7 mouse cellular contexts compared by ENCODE assay signal in genomic region chr2:132575759-132576439, GRCm38 (mm10). TPM values are rescaled to one million over a fixed set of nuclear protein-coding genes. Genes with fewer than 3 reads are reported as not detected.
DNase-seq lines count a peak whose midpoint lies in the region; ATAC-seq and TF ChIP-seq lines count a peak whose summit lies in the region.

No protein-coding gene starts in this region.

- H3K27ac ChIP-seq in forebrain, embryonic 15.5 days (replicated peaks) = no peak overlapping the region
- H3K27ac ChIP-seq in hindbrain, embryonic 15.5 days (replicated peaks) = 0 out of 2 replicates have a peak overlapping the region, but pooled peaks have one; percentile 30
- peak overlapping the region; percentile 48; the same call in 1 of the 2 replicates for H3K27ac ChIP-seq in liver, embryonic 11.5 days (ENCODE audit: low read depth, low read length)

- H3K36me3 ChIP-seq in C2C12 (ENCODE audit: control insufficient read depth, insufficient read depth) (peaks cover 8% of the 10 kb centered on the region), myocyte (ENCODE audit: control insufficient read depth, insufficient read depth) (peaks cover 9% of the 10 kb centered on the region)
- H3K36me3 ChIP-seq in forebrain, embryonic 15.5 days = peaks cover 9% of the 10 kb centered on the region; the same call in 1 of the 2 replicates
- no peaks in the 10 kb centered on the region for H3K36me3 ChIP-seq in hindbrain, embryonic 15.5 days
- no peaks in the 10 kb centered on the region for H3K36me3 ChIP-seq in liver, embryonic 11.5 days (ENCODE audit: control insufficient read depth, insufficient read depth, low read length)

- TF ChIP-seq CTCF in C2C12 (IDR thresholded peaks at IDR 0.05; ENCODE audit: control insufficient read depth, insufficient read depth, insufficient read length) = no peak

- H3K4me3 ChIP-seq in C2C12 (ENCODE audit: insufficient read depth, poor library complexity, severe bottlenecking) = no peak overlapping the region
- 0 out of 2 replicates have a peak overlapping the region, but pooled peaks have one; percentile 77 for H3K4me3 ChIP-seq in forebrain, embryonic 15.5 days
- H3K4me3 ChIP-seq in hindbrain, embryonic 15.5 days = peak overlapping the region; percentile 92
- H3K4me3 ChIP-seq in liver, embryonic 11.5 days (ENCODE audit: low read depth, low read length) = peak overlapping the region; percentile 66
- H3K4me3 ChIP-seq in myocyte = no peak overlapping the region

- TF ChIP-seq POLR2A in myocyte (IDR thresholded peaks at IDR 0.05; ENCODE audit: insufficient read length, low read depth) = no peak

- no peak for ATAC-seq in forebrain, embryonic 15.5 days (replicated peaks)
- no peak for ATAC-seq in hindbrain, embryonic 15.5 days (ENCODE audit: low FRiP score, low read depth)
- no peak for ATAC-seq in liver, embryonic 11.5 days (replicated peaks; ENCODE audit: low FRiP score)

- no peaks in the 10 kb centered on the region for H3K9me3 ChIP-seq in forebrain, embryonic 15.5 days
- H3K9me3 ChIP-seq in hindbrain, embryonic 15.5 days = no peaks in the 10 kb centered on the region
- no peaks in the 10 kb centered on the region for H3K9me3 ChIP-seq in liver, embryonic 11.5 days (ENCODE audit: control insufficient read depth, low read length)

- DNase-seq in adrenal gland, postnatal 25 days = peak; percentile 51
- no peak for DNase-seq in liver, embryonic 11.5 days (ENCODE audit: low spot score)
- DNase-seq in urinary bladder, postnatal 25 days (ENCODE audit: low spot score) = no peak

- H3K79me3 ChIP-seq in C2C12 (ENCODE audit: low read depth) = peaks cover 31% of the 10 kb centered on the region

- peak overlapping the region; percentile 50 for H3K4me2 ChIP-seq in forebrain, embryonic 15.5 days (replicated peaks)
- H3K4me2 ChIP-seq in hindbrain, embryonic 15.5 days = peak overlapping the region; percentile 68
- peak overlapping the region; percentile 90 for H3K4me2 ChIP-seq in liver, embryonic 11.5 days
- H3K4me2 ChIP-seq in myocyte (ENCODE audit: low read depth) = peak overlapping the region; percentile 72

- H3K79me2 ChIP-seq in C2C12 (ENCODE audit: control insufficient read depth, insufficient read depth) = peaks cover 51% of the 10 kb centered on the region
- H3K79me2 ChIP-seq in myocyte (ENCODE audit: control insufficient read depth, insufficient read depth) = peaks cover 50% of the 10 kb centered on the region

- no peak overlapping the region; the same call in 1 of the 2 replicates for H3K9ac ChIP-seq in forebrain, embryonic 15.5 days (replicated peaks)
- 0 out of 2 replicates have a peak overlapping the region, but pooled peaks have one; percentile 13 for H3K9ac ChIP-seq in hindbrain, embryonic 15.5 days
- peak overlapping the region; percentile 52; the same call in 1 of the 2 replicates for H3K9ac ChIP-seq in liver, embryonic 11.5 days (ENCODE audit: low read depth, low read length)

- WGBS in forebrain, embryonic 15.5 days = 69% methylated on average over 11 of the region's 11 CpGs
- WGBS in hindbrain, embryonic 15.5 days = 77% methylated on average over 11 of the region's 11 CpGs
- 72% methylated on average over 11 of the region's 11 CpGs for WGBS in liver, embryonic 11.5 days

- no peaks in the 10 kb centered on the region for H3K27me3 ChIP-seq in C2C12 (ENCODE audit: control insufficient read depth, insufficient read depth, insufficient read length)
- no peaks in the 10 kb centered on the region for H3K27me3 ChIP-seq in forebrain, embryonic 15.5 days
- no peaks in the 10 kb centered on the region for H3K27me3 ChIP-seq in hindbrain, embryonic 15.5 days
- no peaks in the 10 kb centered on the region for H3K27me3 ChIP-seq in liver, embryonic 11.5 days (replicated peaks; ENCODE audit: control insufficient read depth, insufficient read depth, low read length)
- no peaks in the 10 kb centered on the region for H3K27me3 ChIP-seq in myocyte (ENCODE audit: control insufficient read depth, insufficient read depth, insufficient read length)

- H3ac ChIP-seq in C2C12 (ENCODE audit: control insufficient read depth, insufficient read length, low read depth) (peak overlapping the region; percentile 8), myocyte (ENCODE audit: control insufficient read depth, insufficient read length) (no peak overlapping the region)

- peaks cover 21% of the 10 kb centered on the region for H3K4me1 ChIP-seq in forebrain, embryonic 15.5 days
- H3K4me1 ChIP-seq in hindbrain, embryonic 15.5 days (replicated peaks) = peaks cover 20% of the 10 kb centered on the region
- H3K4me1 ChIP-seq in liver, embryonic 11.5 days (replicated peaks; ENCODE audit: control insufficient read depth, insufficient read depth, low read length) = peaks cover 16% of the 10 kb centered on the region

TF ChIP-seq in C2C12, 6 proteins besides CTCF, POLR2A, EP300 and RAD21:
- no peak for TF ChIP-seq FOSL1 (IDR thresholded peaks at IDR 0.05; ENCODE audit: insufficient read depth, low read length, poor library complexity, severe bottlenecking)

TF ChIP-seq in myocyte, 11 proteins besides CTCF, POLR2A, EP300 and RAD21:
- peak in 1 of 3 experiments; percentile 32 for TF ChIP-seq MYOD1 (IDR thresholded peaks at IDR 0.05; ENCODE audit: control insufficient read depth in 1 of 3, insufficient read length in 2 of 3, low read depth in 2 of 3)
- TF ChIP-seq REST (IDR thresholded peaks at IDR 0.05; ENCODE audit: insufficient read depth, insufficient read length) = no peak

RNA-seq across cellular contexts. Expression of gene Gpcpd1, which starts 11.6 kb away (rescaled TPM):
- polyA plus RNA-seq in C2C12 (2012; fragmentation: generic; extraction: Trizol) (2.4 TPM), myocyte (2012; fragmentation: generic; extraction: Trizol) (6.1 TPM)
- total RNA-seq in adrenal gland, postnatal 25 days (2021) = 40.1 and 57.3 TPM in 2 replicates
- polyA plus RNA-seq in forebrain, embryonic 15.5 days (2015; fragmentation: Nextera tagmentation; extraction: Ambion mirVana) = 85.7 and 85.9 TPM in 2 replicates
- polyA plus RNA-seq in hindbrain, embryonic 15.5 days (2015; fragmentation: Nextera tagmentation; extraction: Ambion mirVana) = 72.7 and 76.3 TPM in 2 replicates
- polyA plus RNA-seq in liver, embryonic 11.5 days (2014; fragmentation: Nextera tagmentation; extraction: Ambion mirVana) = 23.2 and 25.8 TPM in 2 replicates

Comparison
In these comparisons a context has a peak if more than half of its experiments do, and no peak if none do; other contexts are left out.
1. H3K4me3 ChIP-seq: peak in forebrain, embryonic 15.5 days (single experiment), hindbrain, embryonic 15.5 days (single experiment) and liver, embryonic 11.5 days (single experiment); none in C2C12 (single experiment) and myocyte (single experiment).
2. Peak in every context shown above with its lines, with median percentiles within 50 percentile points of each other: H3K4me2 ChIP-seq.